Mouse (Mus musculus): ENCODE data around the gene Sco1. TPM values are rescaled to one million over a fixed set of nuclear protein-coding genes. Genes with fewer than 3 reads are reported as not detected.

The Sco1 gene
- polyA plus RNA-seq (2012; rRNA removed), result 4.2 and 4.3 TPM in 2 replicates

GRCm38 (mm10) chr11:67052321-67052952, at the start of gene Sco1, which contains the start of gene Adprm:
Gene Sco1, plus strand, starts transcription at chr11:67052670.
Gene Adprm, minus strand, starts transcription at chr11:67052594.

GRCm38 (mm10) chr11:67024867-67025477, 27.5 kb upstream of the Sco1 start, which contains the start of gene Tmem220:
Gene Tmem220, plus strand, starts transcription at chr11:67025154.

DNA sequence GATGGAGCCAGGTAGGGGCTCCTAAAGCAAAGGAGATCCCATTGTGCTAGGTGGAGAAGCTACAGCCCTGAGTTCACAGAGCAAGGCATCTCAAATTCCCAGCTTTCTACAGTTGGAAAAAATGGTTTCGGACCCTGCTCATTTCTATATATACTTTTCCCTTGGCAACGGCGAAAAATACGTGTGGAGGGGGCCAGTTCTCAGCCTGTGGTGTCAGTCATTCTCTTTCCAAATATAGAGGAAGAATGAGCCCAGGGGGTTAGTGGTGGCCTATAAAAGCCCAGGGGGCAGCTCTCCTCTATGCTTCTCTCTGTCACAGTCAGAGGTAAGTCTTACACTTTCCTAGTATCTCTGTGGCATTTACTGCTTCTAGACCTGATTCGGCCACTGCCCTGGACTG, 25.5 kb downstream of the Sco1 start, which contains the start of gene Myh3:
Gene Myh3 (plus strand): TSS at position 301 of the 400 bp plus-strand sequence.

Other genes starting within 250 kb of the Sco1 start
- 2.2 and 3.0 TPM in 2 replicates for gene Pirt, start 140.7 kb upstream of the Sco1 start, polyA plus RNA-seq (2012; rRNA removed)
- 31.0 and 42.4 TPM in 2 replicates for gene Tmem238l, start 96.0 kb upstream of the Sco1 start, polyA plus RNA-seq (2012; rRNA removed)
- 0.94 and 1.3 TPM in 2 replicates for gene Tmem220, start 27.5 kb upstream of the Sco1 start, polyA plus RNA-seq (2012; rRNA removed)
- gene Adprm, start 76 bp upstream of the Sco1 start, polyA plus RNA-seq (2012; rRNA removed), result 1.6 and 2.5 TPM in 2 replicates
- gene Myh3, start 25.6 kb downstream of the Sco1 start, polyA plus RNA-seq (2012; rRNA removed), result 0.02 and 0.05 TPM in 2 replicates
- 0.68 and 0.74 TPM in 2 replicates for gene Myh2, start 118.4 kb downstream of the Sco1 start, polyA plus RNA-seq (2012; rRNA removed)
- 2.5 and 7.2 TPM in 2 replicates for gene Myh1, start 147.4 kb downstream of the Sco1 start, polyA plus RNA-seq (2012; rRNA removed)
- gene Myh4, start 185.4 kb downstream of the Sco1 start, polyA plus RNA-seq (2012; rRNA removed), result 0.11 TPM in 1 of 2 replicates, not detected in the other
- gene Myh8, start 224.5 kb downstream of the Sco1 start, polyA plus RNA-seq (2012; rRNA removed), result 1.9 and 7.5 TPM in 2 replicates

Measured in stomach, adult 2 months (tissue).